Mouse (Mus musculus) hindbrain, embryonic 14.5 days (tissue): ENCODE data around the gene Sesn3. TPM values are rescaled to one million over a fixed set of nuclear protein-coding genes. Genes with fewer than 3 reads are reported as not detected.

ENCODE experiments used
- ATAC-seq: fragments of 200-750 bp; cut with Nextera tagmentation; 2 replicates; pipeline ENCODE4 v1.8.0; 2017; ENCODE audit warnings: moderate number of reproducible peaks, mild to moderate bottlenecking, moderate TSS enrichment, moderate library complexity; ENCODE audit not compliant: low FRiP score
- DNase-seq: peaks from one replicate; pipeline ENCODE4 v3.0.0-alpha.2; 2015; ENCODE audit warnings: low spot score
- H3K27ac ChIP-seq: fragments of 300-500 bp; sonication (generic); 2 replicates; pipeline ENCODE4 v1.5.1; 2014; ENCODE audit warnings: mild to moderate bottlenecking, moderate library complexity
- H3K27me3 ChIP-seq: fragments of 300-500 bp; sonication (generic); 2 replicates; pipeline ENCODE4 v1.6.1; 2014; ENCODE audit warnings: mild to moderate bottlenecking, low read length, mixed read lengths; ENCODE audit not compliant: control insufficient read depth, insufficient read depth
- H3K36me3 ChIP-seq: fragments of 300-500 bp; sonication (generic); replicated peaks from 2 replicates; pipeline ENCODE4 v1.6.1; 2014; ENCODE audit not compliant: control insufficient read depth, insufficient read depth
- H3K4me1 ChIP-seq: fragments of 300-500 bp; sonication (generic); replicated peaks from 2 replicates; pipeline ENCODE4 v1.6.1; 2014; ENCODE audit warnings: antibody characterized with exemption, low read length, mixed read lengths; ENCODE audit not compliant: control insufficient read depth, insufficient read depth
- H3K4me2 ChIP-seq: fragments of 300-500 bp; sonication (generic); replicated peaks from 2 replicates; pipeline ENCODE4 v1.6.1; 2014; ENCODE audit warnings: mild to moderate bottlenecking, moderate library complexity
- H3K4me3 ChIP-seq: fragments of 300-500 bp; sonication (generic); replicated peaks from 2 replicates; pipeline ENCODE4 v1.5.1; 2014; ENCODE audit warnings: mild to moderate bottlenecking, low read length
- H3K9ac ChIP-seq: fragments of 300-500 bp; sonication (generic); 2 replicates; pipeline ENCODE4 v1.6.1; 2014
- H3K9me3 ChIP-seq: fragments of 300-500 bp; sonication (generic); 2 replicates; pipeline ENCODE4 v1.6.1; 2016; ENCODE audit warnings: low read length; ENCODE audit not compliant: control insufficient read depth
- WGBS: fragments of 180-500 bp; shearing (Covaris S2); extraction: QIAGEN DNeasy Blood & Tissue Kit; methylation state at CpG from one replicate; pipeline ENCODE4 v1.1.7; 2014; 5-methylcytosine and 5-hydroxymethylcytosine counted together
- polyA plus RNA-seq: library from polyadenylated mRNA; unstranded; fragments of >200 nt; fragmentation: Nextera tagmentation; extraction: Ambion mirVana; gene quantifications from 2 replicates; pipeline ENCODE4 v1.2.1, GENCODE M21; 2014

Sesn3 gene
- polyA plus RNA-seq, 1 experiment from 2014 or later = 26.3 TPM

DNA sequence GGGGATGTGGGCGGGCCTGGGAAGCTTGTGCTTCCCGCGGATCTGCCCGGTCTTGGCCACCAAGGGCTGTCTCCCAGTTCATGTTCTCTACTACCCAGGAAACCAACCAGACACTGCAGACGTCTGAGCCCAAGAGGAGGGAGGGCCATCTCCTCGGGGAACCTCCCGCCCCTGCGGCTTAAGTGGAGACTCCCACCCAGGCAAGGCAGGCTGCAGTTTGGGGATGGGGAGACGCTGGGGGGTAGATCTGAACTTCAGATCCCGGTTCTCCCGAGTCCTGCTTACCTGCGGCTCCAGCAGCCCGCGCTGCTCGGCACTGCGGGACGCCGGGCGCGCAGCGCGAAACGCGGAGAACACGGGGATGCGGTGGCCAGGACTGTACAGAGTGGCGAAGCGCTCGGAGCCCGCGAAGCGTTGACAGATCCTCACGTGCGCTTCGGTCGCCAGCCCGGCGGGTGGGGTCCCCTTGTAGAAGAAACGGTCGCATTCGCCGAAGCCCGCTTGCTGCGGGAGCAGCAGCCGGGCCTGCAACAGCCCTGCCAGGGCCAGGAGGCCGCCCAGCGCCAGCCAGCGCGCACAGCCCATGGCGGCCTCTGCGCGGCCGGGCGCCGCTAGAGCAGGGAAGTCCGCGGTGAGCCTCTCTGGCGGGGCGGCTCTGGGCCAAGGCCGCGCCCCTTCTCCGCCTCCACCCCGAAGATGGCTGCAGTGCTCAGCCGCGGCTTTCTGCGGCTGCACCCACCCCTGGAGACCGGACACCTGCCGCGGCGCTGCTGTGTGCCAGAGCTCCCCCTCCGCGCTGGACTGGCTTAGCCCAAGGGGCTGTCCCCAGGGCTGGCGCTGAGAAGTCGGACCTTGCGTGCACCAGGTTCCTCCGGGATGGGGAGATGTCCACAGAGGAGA is 105.8 kb downstream of the Sesn3 start:
- peak overlapping the region; percentile 87 for H3K9ac ChIP-seq
- H3K27ac ChIP-seq = peak overlapping the region; percentile 86
- H3K4me1 ChIP-seq = peaks cover 32% of the 10 kb centered on the region
- no peaks in the 10 kb centered on the region for H3K36me3 ChIP-seq
- DNase-seq (peak; percentile 71), ATAC-seq (peak; percentile 94)
- under 1% methylated on average over 63 of the region's 76 CpGs for WGBS
- no peaks in the 10 kb centered on the region for H3K27me3 ChIP-seq
- H3K9me3 ChIP-seq = no peaks in the 10 kb centered on the region
- H3K4me3 ChIP-seq = peak overlapping the region; percentile 70
- peak overlapping the region; percentile 84 for H3K4me2 ChIP-seq

DNA sequence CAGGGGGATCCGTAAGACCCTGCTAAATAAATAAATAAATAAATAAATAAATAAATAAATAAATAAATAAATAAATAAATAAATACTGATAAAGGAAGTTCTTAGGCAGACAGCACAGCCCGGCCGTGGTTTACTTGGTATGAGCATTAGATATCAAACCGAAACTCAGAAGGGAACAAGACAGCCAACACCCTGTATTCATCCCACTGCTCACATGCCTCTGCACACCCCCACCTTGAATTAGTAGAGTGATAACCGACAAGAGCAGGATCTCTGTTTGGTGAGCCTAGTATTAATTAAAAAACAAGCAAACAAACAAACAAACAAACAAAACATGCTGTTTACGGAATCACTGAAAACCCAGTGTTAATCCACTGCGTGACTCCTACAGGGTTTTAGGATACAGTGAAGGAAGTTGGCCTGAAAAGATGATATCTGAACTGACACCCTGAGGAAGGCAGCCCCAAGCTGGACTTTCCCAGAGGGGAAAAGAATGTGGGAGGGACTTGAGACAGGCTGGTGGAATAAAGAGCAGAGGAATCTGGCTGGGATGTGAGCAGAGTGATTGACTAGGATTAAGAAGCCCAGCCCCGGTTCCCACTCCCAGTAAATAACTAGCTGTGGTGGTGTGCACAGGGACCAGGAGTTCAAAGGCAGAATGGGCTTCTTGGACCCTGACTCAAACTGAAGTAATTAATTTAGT is 106.6 kb downstream of the Sesn3 start, which contains the start of gene Endod1:
TSS of gene Endod1 (minus strand) at position 155 of the 703 bp plus-strand sequence.
- H3K4me2 ChIP-seq = peak within 1 kb of the TSS; percentile 84
- peak within 1 kb of the TSS; percentile 70 for H3K4me3 ChIP-seq
- H3K4me1 ChIP-seq = peaks cover 32% of the 10 kb centered on the region
- DNase-seq (peak; percentile 51), ATAC-seq (peak; percentile 61)
- WGBS = 5% methylated on average over 8 of the region's 8 CpGs
- H3K9me3 ChIP-seq = no peaks in the 10 kb centered on the region
- peak within 1 kb of the TSS; percentile 86 for H3K27ac ChIP-seq
- peak within 1 kb of the TSS; percentile 87 for H3K9ac ChIP-seq
- H3K36me3 ChIP-seq = no peaks in the 10 kb centered on the region
- no peaks in the 10 kb centered on the region for H3K27me3 ChIP-seq

DNA sequence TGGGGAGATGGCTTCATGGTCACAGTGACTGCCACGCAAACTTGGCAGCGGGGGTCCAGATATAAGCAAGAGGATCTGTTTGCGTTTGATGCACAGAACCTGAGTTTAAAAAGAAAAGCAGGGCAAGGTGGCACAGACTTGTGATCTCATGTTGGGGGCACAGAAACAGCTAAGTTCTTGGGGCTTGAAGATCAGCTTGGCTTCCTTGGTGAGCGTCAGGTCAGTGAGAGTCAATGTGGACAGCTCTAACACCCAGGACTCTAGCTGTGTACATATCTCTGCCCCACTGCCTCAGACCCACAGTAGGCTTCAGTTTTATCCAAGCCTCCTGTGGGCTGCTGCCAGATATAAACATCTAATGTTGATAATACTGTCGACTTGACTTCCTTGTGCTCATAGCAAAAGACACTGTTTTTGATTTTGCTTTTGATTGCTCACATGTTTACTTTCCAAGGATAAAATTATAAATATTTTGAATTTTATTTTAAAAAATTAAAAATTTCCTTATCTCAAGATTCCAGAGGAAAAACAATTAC is 107.5 kb downstream of the Sesn3 start:
- Histone ChIP-seq H3K4me3 (no peak overlapping the region), H3K27me3 (no peaks in the 10 kb centered on the region), H3K4me1 (peaks cover 32% of the 10 kb centered on the region), H3K36me3 (no peaks in the 10 kb centered on the region), H3K9me3 (no peaks in the 10 kb centered on the region), H3K4me2 (peak overlapping the region; percentile 84; the same call in 1 of the 2 replicates), H3K27ac (no peak overlapping the region), H3K9ac (no peak overlapping the region)
- ATAC-seq = no peak
- 88% methylated on average over 5 of the region's 5 CpGs for WGBS
- DNase-seq = no peak

Other genes with a start within 250 kb of the Sesn3 start
- gene Endod1, start 106.4 kb downstream of the Sesn3 start, polyA plus RNA-seq = 33.4 and 43.7 TPM in 2 replicates
- gene Kdm4d, start 225.4 kb downstream of the Sesn3 start, polyA plus RNA-seq = 0.73 and 0.74 TPM in 2 replicates
- 134 and 145 TPM in 2 replicates for gene Cwc15, start 225.6 kb downstream of the Sesn3 start, polyA plus RNA-seq